Mouse (Mus musculus): ENCODE measurements around the gene Lcn9. TPM values are rescaled to one million over a fixed set of nuclear protein-coding genes. Genes with fewer than 3 reads are reported as not detected.

Gene Lcn9
- polyA plus RNA-seq, 1 experiment from 2014 or later = not detected

DNA sequence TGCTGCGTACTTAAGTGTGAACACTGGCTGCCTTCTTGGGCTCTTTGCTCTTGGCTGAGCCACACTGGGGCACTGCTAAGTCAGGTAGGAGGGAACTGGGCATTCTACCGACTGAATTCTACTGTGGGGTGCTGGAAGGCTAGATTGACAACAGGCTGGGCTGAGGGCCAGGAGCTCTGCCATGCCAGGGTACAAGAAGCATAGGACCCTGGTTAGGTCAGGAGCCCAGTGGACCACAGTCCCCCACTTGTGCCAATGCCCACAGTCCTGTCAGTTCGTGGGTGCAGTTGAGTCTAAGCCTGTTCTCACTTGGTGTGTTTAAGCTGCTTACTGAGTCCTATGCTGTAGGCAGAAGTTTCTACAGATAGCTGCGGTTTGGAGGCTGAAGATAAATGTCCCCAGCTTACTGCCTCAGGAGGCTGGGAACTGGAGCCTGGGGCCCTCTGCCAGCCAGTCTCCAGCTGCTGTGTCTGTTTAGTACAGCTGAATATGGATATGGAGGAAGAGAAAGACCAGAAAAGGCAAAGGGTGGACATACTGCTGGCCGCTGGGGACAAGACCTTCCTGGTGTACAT, 39.8 kb downstream of the Lcn9 start:
- no peak overlapping the region; the same call in 1 of the 2 replicates for H3K27ac ChIP-seq (ENCODE audit: low read depth, low read length)
- H3K9me3 ChIP-seq (ENCODE audit: control insufficient read depth, low read length) = no peaks in the 10 kb centered on the region
- H3K4me3 ChIP-seq (ENCODE audit: low read length) = no peak overlapping the region; the same call in 1 of the 2 replicates
- 59% methylated on average over 5 of the region's 5 CpGs for WGBS
- H3K36me3 ChIP-seq (ENCODE audit: control insufficient read depth, insufficient read depth, low read length) = no peaks in the 10 kb centered on the region
- peak; percentile 22; the same call in 1 of the 2 replicates for ATAC-seq
- H3K27me3 ChIP-seq (replicated peaks; ENCODE audit: control insufficient read depth, insufficient read depth, low read length) = no peaks in the 10 kb centered on the region
- peaks cover 27% of the 10 kb centered on the region for H3K4me1 ChIP-seq (ENCODE audit: control insufficient read depth, insufficient read depth, low read depth, low read length)
- peak overlapping the region; percentile 97 for H3K4me2 ChIP-seq (ENCODE audit: low read length)
- H3K9ac ChIP-seq (ENCODE audit: low read depth, low read length) = peak overlapping the region; percentile 19

GRCm38 (mm10) chr2:25863337-25864131, 40.6 kb downstream of the Lcn9 start, which contains the start of gene Kcnt1:
Gene Kcnt1, plus strand, starts transcription at chr2:25863734.
- peak within 1 kb of the TSS; percentile 59 for H3K4me3 ChIP-seq (ENCODE audit: low read length)
- peak within 1 kb of the TSS; percentile 97 for H3K4me2 ChIP-seq (ENCODE audit: low read length)
- H3K27me3 ChIP-seq (replicated peaks; ENCODE audit: control insufficient read depth, insufficient read depth, low read length) = no peaks in the 10 kb centered on the region
- peak; percentile 47; the same call in 1 of the 2 replicates for ATAC-seq
- H3K36me3 ChIP-seq (ENCODE audit: control insufficient read depth, insufficient read depth, low read length) = no peaks in the 10 kb centered on the region
- under 1% methylated on average over 41 of the region's 53 CpGs for WGBS
- peaks cover 27% of the 10 kb centered on the region for H3K4me1 ChIP-seq (ENCODE audit: control insufficient read depth, insufficient read depth, low read depth, low read length)
- H3K9me3 ChIP-seq (ENCODE audit: control insufficient read depth, low read length) = no peaks in the 10 kb centered on the region
- H3K27ac ChIP-seq (ENCODE audit: low read depth, low read length) = no peak within 1 kb of the TSS; the same call in 1 of the 2 replicates
- peak within 1 kb of the TSS; percentile 65 for H3K9ac ChIP-seq (ENCODE audit: low read depth, low read length)

DNA sequence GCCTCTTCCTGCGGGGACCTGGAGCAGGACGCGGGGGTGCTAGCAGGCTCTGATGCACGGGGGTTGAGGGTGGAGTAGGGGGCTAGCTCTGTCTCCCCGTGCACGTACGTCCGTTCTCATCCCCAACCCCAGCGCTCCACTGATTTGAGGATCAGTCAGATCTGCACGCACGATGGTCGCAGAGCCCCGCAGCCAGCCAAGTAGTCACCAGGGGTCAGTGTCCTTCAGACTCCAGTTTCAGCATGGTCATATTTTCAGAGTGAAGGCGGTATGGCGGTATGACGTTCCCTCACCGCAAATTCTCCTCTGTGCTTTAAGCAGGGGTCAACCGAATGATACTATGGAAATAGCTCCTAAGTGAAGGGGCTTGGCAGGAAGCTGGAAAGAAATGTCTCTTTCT, 41.3 kb downstream of the Lcn9 start:
- Histone ChIP-seq H3K9ac (ENCODE audit: low read depth, low read length) (peak overlapping the region; percentile 65), H3K27me3 (replicated peaks; ENCODE audit: control insufficient read depth, insufficient read depth, low read length) (no peaks in the 10 kb centered on the region), H3K4me2 (ENCODE audit: low read length) (peak overlapping the region; percentile 97), H3K27ac (ENCODE audit: low read depth, low read length) (no peak overlapping the region), H3K4me1 (ENCODE audit: control insufficient read depth, insufficient read depth, low read depth, low read length) (peaks cover 27% of the 10 kb centered on the region), H3K9me3 (ENCODE audit: control insufficient read depth, low read length) (no peaks in the 10 kb centered on the region), H3K36me3 (ENCODE audit: control insufficient read depth, insufficient read depth, low read length) (no peaks in the 10 kb centered on the region), H3K4me3 (ENCODE audit: low read length) (peak overlapping the region; percentile 59)
- ATAC-seq = no peak; the same call in 1 of the 2 replicates
- WGBS = 5% methylated on average over 18 of the region's 18 CpGs

GRCm38 (mm10) chr2:25865412-25865811, 42.5 kb downstream of the Lcn9 start:
- Histone ChIP-seq H3K4me1 (ENCODE audit: control insufficient read depth, insufficient read depth, low read depth, low read length) (peaks cover 27% of the 10 kb centered on the region), H3K27ac (ENCODE audit: low read depth, low read length) (0 out of 2 replicates have a peak overlapping the region, but pooled peaks have one; percentile 2), H3K4me2 (ENCODE audit: low read length) (no peak overlapping the region; the same call in 1 of the 2 replicates), H3K9ac (ENCODE audit: low read depth, low read length) (no peak overlapping the region), H3K4me3 (ENCODE audit: low read length) (no peak overlapping the region), H3K27me3 (replicated peaks; ENCODE audit: control insufficient read depth, insufficient read depth, low read length) (no peaks in the 10 kb centered on the region), H3K9me3 (ENCODE audit: control insufficient read depth, low read length) (no peaks in the 10 kb centered on the region), H3K36me3 (ENCODE audit: control insufficient read depth, insufficient read depth, low read length) (no peaks in the 10 kb centered on the region)
- WGBS = 9% methylated on average over 4 of the region's 4 CpGs
- peak; percentile 60; the same call in 1 of the 2 replicates for ATAC-seq

GRCm38 (mm10) chr2:25866656-25867055, 43.7 kb downstream of the Lcn9 start:
- Histone ChIP-seq H3K4me1 (ENCODE audit: control insufficient read depth, insufficient read depth, low read depth, low read length) (peaks cover 27% of the 10 kb centered on the region), H3K27ac (ENCODE audit: low read depth, low read length) (no peak overlapping the region), H3K9ac (ENCODE audit: low read depth, low read length) (no peak overlapping the region), H3K27me3 (replicated peaks; ENCODE audit: control insufficient read depth, insufficient read depth, low read length) (no peaks in the 10 kb centered on the region), H3K9me3 (ENCODE audit: control insufficient read depth, low read length) (no peaks in the 10 kb centered on the region), H3K4me3 (ENCODE audit: low read length) (no peak overlapping the region), H3K4me2 (ENCODE audit: low read length) (no peak overlapping the region), H3K36me3 (ENCODE audit: control insufficient read depth, insufficient read depth, low read length) (no peaks in the 10 kb centered on the region)
- 66% methylated on average over 5 of the region's 5 CpGs for WGBS
- ATAC-seq = no peak

Other genes with a start within 250 kb of the Lcn9 start
- gene Mamdc4, start 248.3 kb upstream of the Lcn9 start, polyA plus RNA-seq (2015; fragmentation: Nextera tagmentation; extraction: Ambion mirVana) = 1.8 and 3.7 TPM in 2 replicates
- 164 and 178 TPM in 2 replicates for gene Phpt1, start 247.9 kb upstream of the Lcn9 start, polyA plus RNA-seq (2015; fragmentation: Nextera tagmentation; extraction: Ambion mirVana)
- 12.0 and 15.1 TPM in 2 replicates for gene Ajm1, start 241.4 kb upstream of the Lcn9 start, polyA plus RNA-seq (2015; fragmentation: Nextera tagmentation; extraction: Ambion mirVana)
- 65.3 and 71.8 TPM in 2 replicates for gene Rabl6, start 214.6 kb upstream of the Lcn9 start, polyA plus RNA-seq (2015; fragmentation: Nextera tagmentation; extraction: Ambion mirVana)
- 0.13 and 0.34 TPM in 2 replicates for gene Ccdc183, start 205.5 kb upstream of the Lcn9 start, polyA plus RNA-seq (2015; fragmentation: Nextera tagmentation; extraction: Ambion mirVana)
- gene Tmem141, start 201.1 kb upstream of the Lcn9 start, polyA plus RNA-seq (2015; fragmentation: Nextera tagmentation; extraction: Ambion mirVana) = 54.6 and 66.8 TPM in 2 replicates
- gene Fcna, start 195.1 kb upstream of the Lcn9 start, polyA plus RNA-seq (2015; fragmentation: Nextera tagmentation; extraction: Ambion mirVana) = 4.6 and 4.8 TPM in 2 replicates
- gene Lcn8, start 170.0 kb upstream of the Lcn9 start, polyA plus RNA-seq (2015; fragmentation: Nextera tagmentation; extraction: Ambion mirVana) = not detected in 2 replicates
- not detected in 2 replicates for gene Lcn5, start 165.2 kb upstream of the Lcn9 start, polyA plus RNA-seq (2015; fragmentation: Nextera tagmentation; extraction: Ambion mirVana)
- gene Lcn6, start 146.4 kb upstream of the Lcn9 start, polyA plus RNA-seq (2015; fragmentation: Nextera tagmentation; extraction: Ambion mirVana) = not detected in 2 replicates
- gene Lcn10, start 140.4 kb upstream of the Lcn9 start, polyA plus RNA-seq (2015; fragmentation: Nextera tagmentation; extraction: Ambion mirVana) = not detected in 2 replicates
- gene Obp2a, start 123.1 kb upstream of the Lcn9 start, polyA plus RNA-seq (2015; fragmentation: Nextera tagmentation; extraction: Ambion mirVana) = not detected in 2 replicates
- 164 and 182 TPM in 2 replicates for gene Bmyc, start 116.4 kb upstream of the Lcn9 start, polyA plus RNA-seq (2015; fragmentation: Nextera tagmentation; extraction: Ambion mirVana)
- gene Obp2b, start 86.1 kb upstream of the Lcn9 start, polyA plus RNA-seq (2015; fragmentation: Nextera tagmentation; extraction: Ambion mirVana) = not detected in 2 replicates
- gene Lcn3, start 57.6 kb upstream of the Lcn9 start, polyA plus RNA-seq (2015; fragmentation: Nextera tagmentation; extraction: Ambion mirVana) = not detected in 2 replicates
- not detected in 2 replicates for gene Lcn11, start 46.1 kb upstream of the Lcn9 start, polyA plus RNA-seq (2015; fragmentation: Nextera tagmentation; extraction: Ambion mirVana)
- gene Gm13539, start 40.9 kb upstream of the Lcn9 start, polyA plus RNA-seq (2015; fragmentation: Nextera tagmentation; extraction: Ambion mirVana) = not detected in 2 replicates
- not detected in 2 replicates for gene Glt6d1, start 7.3 kb upstream of the Lcn9 start, polyA plus RNA-seq (2015; fragmentation: Nextera tagmentation; extraction: Ambion mirVana)
- not detected in 2 replicates for gene Sohlh1, start 24.1 kb downstream of the Lcn9 start, polyA plus RNA-seq (2015; fragmentation: Nextera tagmentation; extraction: Ambion mirVana)
- 21.2 and 27.4 TPM in 2 replicates for gene Kcnt1, start 40.6 kb downstream of the Lcn9 start, polyA plus RNA-seq (2015; fragmentation: Nextera tagmentation; extraction: Ambion mirVana)
- 23.6 and 46.8 TPM in 2 replicates for gene Camsap1, start 160.1 kb downstream of the Lcn9 start, polyA plus RNA-seq (2015; fragmentation: Nextera tagmentation; extraction: Ambion mirVana)
- 139 and 141 TPM in 2 replicates for gene Ubac1, start 198.6 kb downstream of the Lcn9 start, polyA plus RNA-seq (2015; fragmentation: Nextera tagmentation; extraction: Ambion mirVana)